Mouse (Mus musculus) forelimb bud, embryonic 11.5 days (tissue): Measurements from ENCODE around the gene Rft1.

Experiments
- DNase-seq: peaks from one replicate; pipeline ENCODE4 v3.0.0-alpha.2; 2012; ENCODE audit warnings: low read depth, low spot score

Gene Rft1

DNA sequence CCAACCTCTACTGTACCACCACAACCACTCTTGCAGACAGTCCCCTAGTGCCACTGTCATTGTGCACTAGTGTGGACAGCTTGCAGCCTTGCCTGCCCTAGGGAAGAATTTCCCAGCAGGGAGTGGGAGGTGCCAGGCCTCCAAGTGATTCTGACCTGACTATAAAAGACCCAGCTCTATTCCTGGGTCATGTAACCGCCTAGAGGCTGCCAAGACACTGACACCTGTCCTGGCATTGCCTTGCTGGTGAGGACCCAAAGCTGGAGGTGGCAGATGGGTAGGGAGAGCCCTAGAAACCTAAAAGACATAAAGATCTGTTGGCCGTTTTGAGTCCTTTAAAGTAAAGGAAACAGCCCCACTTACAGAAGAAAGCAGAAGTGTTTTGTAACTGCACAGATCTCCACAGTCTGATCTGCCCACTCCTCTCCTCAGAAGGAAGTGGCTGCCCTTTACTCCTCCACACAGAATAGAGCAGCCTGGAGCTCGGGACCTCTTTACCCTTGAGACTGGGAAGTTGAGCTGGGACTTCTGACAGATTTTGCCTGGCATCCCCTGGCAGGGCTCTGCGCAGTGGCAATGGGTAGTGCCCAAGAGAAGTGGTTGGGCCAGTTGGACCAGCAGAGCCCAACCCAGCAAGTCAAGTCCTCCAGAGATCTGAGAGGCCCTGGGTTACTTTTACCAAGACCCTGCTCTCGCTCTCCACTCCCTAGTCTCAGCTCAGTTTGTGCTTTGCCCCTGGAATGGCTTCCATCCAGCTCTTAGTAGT, 23.2 kb upstream of the Rft1 start:
- no peak for DNase-seq

- no peak for DNase-seq
Observed at GRCm38 (mm10) chr14:30631834-30632233, 22.3 kb upstream of the Rft1 start.

DNA sequence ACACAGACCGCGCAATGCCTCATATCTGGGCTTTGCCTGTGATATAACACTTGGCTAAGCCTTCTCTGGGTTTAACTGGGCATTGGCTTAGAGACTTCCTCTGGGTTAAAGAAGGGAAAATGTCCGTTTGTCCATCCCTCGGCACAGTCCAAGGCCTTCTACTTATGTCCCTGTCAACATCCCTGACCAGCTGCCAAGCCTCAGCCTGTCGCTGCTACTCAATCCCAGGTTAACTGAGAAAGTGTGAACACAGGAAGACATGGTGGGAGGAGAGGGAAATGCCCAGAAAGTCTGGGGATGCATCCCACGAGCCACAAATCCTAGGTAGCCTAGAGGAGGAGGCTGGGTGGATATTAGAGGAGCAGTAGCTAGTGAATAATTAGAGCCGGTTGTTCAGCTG, 20.5 kb upstream of the Rft1 start:
- no peak for DNase-seq

- no peak for DNase-seq
Observed at GRCm38 (mm10) chr14:30634418-30634817, 19.7 kb upstream of the Rft1 start.

DNA sequence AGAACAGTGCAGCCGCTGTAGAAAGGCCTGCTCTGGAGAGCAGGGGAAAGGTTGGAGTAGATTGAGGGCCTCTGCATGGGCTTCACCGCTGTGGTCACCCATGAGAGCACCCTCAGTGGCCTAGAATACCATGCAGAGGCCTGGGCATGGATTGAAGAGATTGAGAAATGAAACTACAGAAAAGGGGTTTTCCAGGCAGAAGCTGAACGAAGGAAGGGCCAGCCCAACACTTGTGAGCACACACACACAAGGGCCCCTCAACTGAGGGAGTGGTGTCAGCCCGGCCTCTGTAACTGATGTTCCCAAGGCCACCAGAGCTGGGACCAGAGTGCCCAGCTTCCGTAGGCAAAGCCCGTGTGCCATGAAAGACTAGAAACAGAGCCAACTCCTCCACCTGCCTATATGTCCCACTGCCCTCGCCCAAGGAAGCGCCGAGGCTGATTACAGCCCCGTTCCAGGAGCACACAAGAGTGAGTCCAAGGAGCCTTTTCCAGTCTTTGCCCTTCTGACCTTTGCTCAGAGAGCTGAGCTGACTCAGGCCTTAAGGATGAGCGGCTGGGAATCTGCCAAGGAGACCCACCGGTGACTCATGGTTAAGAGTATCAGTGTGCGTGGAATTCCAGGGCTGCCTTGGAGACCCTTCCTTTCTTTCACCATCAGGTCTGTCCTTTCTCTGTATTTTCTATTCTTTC, 18.8 kb upstream of the Rft1 start:
- DNase-seq: no peak

DNA sequence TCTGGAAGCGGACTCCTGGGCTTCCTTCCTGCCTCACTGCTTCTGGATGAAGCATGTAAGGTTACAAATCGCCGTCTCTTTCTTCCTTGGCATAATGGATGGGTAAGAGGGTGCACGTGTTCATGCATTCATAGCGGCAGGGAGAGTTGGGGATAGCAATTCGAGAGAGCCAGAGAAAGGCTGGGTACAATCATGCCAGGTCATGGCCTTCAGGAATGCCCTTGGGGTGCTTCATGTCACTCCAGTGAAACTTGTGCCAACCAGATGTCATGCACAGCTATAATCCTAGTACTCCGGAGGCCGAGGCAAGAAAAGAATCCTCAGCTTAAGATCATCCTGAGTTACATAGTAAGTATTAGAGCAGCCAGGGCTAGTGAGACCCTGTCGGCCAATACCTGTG, 17.7 kb upstream of the Rft1 start:
- DNase-seq: no peak

- DNase-seq: peak; percentile 36
Observed at GRCm38 (mm10) chr14:30637087-30637486, 17.1 kb upstream of the Rft1 start.

DNA sequence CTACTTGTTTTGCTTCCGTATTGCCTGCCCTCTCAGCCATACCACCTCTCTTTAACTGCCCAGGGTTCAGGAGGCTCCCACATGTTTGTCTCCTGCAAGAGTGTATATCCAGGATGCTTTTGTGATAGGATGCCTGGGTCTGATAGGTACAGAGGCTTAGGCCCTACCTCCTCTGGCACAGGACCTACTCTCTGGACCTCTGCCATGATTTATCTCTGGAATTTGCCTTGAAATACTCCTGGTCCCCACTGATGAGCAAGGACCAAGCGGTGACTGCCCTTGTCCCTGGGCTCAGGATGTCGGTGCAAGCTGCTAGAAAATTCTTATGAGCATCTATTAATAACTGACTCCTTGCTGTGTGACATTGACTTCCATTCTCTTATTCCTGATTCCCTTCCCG, 16.2 kb upstream of the Rft1 start:
- DNase-seq: no peak

DNA sequence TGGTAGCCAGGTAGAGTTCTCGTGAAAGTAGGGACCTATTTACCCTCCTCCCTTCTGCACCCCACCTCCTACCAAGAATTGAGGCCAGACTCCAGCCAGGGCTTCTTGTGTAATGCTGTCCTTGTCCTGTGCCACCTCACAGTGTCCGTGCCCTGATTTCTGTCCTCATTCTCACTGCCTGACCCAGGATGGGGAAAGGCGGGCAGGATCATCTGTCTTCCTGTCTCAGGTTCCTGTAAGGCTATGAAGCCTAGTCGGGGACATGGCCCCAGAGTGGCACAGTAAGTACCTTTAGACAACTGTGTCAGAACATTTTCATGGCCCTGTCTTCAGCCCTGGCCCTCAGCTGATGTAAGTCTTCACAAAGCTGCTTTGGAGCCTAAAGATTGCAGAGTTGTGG, 15.5 kb upstream of the Rft1 start:
- DNase-seq: no peak

GRCm38 (mm10) chr14:30641748-30642147, 12.4 kb upstream of the Rft1 start:
- DNase-seq: no peak

DNA sequence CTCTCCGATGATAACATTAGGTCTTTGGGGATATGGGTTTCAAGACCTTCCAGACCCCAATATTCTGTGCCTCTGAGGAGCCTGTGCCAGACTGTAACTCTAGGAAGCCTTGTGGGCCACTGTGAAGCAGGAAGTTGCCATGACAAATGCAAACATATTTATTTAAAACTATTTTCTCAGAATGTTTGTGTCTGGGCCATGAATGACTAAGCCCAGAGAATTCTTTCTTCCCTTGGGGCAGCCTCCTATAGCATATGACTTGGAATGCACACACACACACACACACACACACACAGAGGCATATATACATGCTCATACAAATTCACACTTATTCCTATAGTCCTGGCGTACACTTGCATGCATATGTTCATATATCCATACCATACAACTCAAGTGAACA, 10.1 kb upstream of the Rft1 start:
- DNase-seq: no peak

DNA sequence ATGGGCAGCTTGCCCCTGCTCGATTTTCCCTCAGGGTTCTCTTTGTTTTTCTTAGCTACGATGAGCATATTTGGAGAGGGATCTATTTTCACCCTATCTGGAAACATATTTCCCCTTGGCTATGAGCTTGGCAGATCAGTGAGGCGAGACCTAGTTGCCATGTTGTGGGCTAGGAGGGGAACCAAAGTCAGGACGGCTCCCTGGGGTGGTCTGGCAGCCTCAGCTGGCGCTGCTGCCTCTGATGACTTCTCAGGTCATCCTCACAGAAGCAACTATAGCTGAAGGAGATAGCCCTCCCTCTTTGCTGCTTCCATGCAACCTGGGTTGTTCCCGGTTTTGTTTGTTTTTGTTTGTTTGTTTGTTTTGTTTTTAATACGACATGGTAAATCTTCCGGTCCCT, 9.1 kb upstream of the Rft1 start:
- DNase-seq: no peak

- no peak for DNase-seq
Observed at GRCm38 (mm10) chr14:30646486-30646885, 7.7 kb upstream of the Rft1 start.

GRCm38 (mm10) chr14:30648478-30648877, 5.7 kb upstream of the Rft1 start:
- DNase-seq: no peak

GRCm38 (mm10) chr14:30649745-30650144, 4.4 kb upstream of the Rft1 start:
- DNase-seq: no peak

DNA sequence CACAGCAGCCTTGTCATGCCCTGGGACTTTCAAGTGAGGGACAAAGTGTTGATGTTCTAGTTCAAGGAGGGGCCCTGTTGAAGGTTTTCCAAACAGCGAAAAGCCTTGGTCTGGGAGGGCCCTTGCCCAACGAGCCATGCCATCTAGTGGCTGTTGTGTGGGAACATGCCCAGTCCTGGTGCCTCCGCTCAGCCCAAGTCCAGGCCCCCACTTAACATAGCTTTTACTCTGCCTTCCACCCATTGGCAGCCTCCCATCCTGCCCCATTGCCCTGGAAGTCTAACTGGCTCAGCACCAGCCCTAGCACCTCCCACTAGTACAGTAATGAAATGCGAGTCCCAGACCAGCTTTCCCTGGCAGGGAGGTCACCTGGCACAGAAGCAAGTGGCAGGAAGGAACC, 3.2 kb upstream of the Rft1 start:
- DNase-seq: no peak

DNA sequence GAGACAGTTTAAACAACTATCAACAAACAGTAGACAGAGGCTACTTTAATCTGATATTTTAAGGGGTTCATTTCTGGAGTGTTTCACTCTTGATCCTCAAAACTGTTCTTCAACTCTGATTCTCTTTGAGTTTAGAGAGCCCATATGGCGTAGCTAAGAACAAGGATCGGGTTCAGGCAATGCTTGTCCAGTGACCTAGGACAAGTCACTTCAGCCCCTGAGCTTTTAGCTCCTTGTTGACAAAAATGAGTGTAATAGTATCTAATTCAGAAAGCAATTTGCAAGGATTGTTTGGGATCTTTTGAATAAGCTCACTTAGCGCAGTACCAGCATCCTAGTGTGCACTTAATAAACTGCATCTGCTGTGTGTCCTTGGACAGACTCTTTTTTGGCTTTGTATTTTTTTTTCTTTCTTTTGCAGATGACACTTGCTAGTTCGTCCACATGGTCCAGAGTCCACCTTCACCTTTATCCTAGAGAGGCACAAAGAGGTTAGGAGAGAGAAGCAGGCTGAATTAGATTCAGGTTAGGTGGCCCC, 600 bp downstream of the Rft1 start:
- no peak for DNase-seq

- DNase-seq: no peak
Observed at GRCm38 (mm10) chr14:30655531-30655930, 1.4 kb downstream of the Rft1 start.

DNA sequence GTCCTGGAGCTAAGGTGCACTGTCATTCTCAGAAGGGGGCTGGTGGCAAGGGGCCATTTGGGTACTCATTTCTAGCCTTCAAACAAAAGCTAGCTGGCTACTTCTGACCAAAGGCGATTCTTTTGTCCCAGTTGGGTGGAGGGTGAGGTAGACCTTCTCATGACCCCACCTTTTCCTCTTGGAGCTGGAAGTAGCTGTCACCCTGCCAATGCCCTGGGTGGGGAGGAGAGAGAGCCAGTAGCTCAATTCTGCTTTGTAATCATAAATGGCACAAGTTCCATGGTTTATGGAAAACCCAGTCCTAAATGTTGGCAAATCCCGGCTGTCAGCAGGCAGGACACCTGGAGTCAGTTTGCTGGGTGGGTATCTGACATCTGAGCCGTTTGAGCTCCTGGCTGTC, 11.9 kb downstream of the Rft1 start:
- no peak for DNase-seq

- DNase-seq: no peak
Observed at GRCm38 (mm10) chr14:30666604-30667003, 12.4 kb downstream of the Rft1 start.

DNA sequence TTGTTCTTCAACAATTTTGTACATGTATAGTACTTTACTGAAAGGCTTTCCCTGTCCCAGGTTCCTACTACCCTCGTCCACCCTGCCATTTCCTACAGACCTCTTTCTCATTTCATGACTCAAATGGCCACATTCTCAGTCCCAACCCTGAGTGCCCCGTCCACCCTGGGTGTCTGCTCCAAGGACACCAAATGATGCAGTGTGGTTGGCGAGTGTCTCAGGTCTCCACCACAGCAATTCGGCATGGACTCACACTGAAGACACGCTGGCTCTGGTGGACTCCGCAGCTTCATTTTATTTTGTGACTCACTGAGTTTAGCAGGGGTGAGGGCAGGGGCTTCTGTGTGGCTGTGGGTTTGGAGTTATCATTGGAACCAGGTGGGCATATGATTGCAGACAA, 16.0 kb downstream of the Rft1 start:
- DNase-seq: no peak

GRCm38 (mm10) chr14:30671095-30671985, 17.2 kb downstream of the Rft1 start:
- no peak for DNase-seq
